Mouse (Mus musculus) lung, postnatal 0 days (tissue): ENCODE results near the gene Igf2r.

Experiments
- CTCF ChIP-seq: IDR thresholded peaks from 2 replicates; pipeline ENCODE4 v1.5.1; 2016; ENCODE audit warnings: antibody characterized with exemption, mild to moderate bottlenecking
- EP300 ChIP-seq: IDR thresholded peaks from 2 replicates; pipeline ENCODE4 v1.6.1; 2016; ENCODE audit warnings: antibody characterized with exemption, mild to moderate bottlenecking, control low read depth

GRCm38 (mm10) chr17:12798571-12798970, 29.1 kb upstream of the Igf2r start:
- TF ChIP-seq EP300 (no peak), CTCF (no peak)
